Mouse (Mus musculus) midbrain, embryonic 13.5 days (tissue): Measurements from ENCODE around the gene Nos1ap. TPM values are rescaled to one million over a fixed set of nuclear protein-coding genes. Genes with fewer than 3 reads are reported as not detected.

Source experiments
- ATAC-seq: fragments of 200-750 bp; cut with Nextera tagmentation; 2 replicates; pipeline ENCODE4 v1.8.0; 2017; ENCODE audit warnings: mild to moderate bottlenecking, moderate TSS enrichment, moderate library complexity
- H3K27ac ChIP-seq: fragments of 300-500 bp; sonication (generic); 2 replicates; pipeline ENCODE4 v1.5.1; 2015; ENCODE audit warnings: inconsistent platforms, mild to moderate bottlenecking, moderate library complexity
- H3K27me3 ChIP-seq: fragments of 300-500 bp; sonication (generic); 2 replicates; pipeline ENCODE4 v1.6.1; 2015; ENCODE audit warnings: mild to moderate bottlenecking, inconsistent platforms
- H3K36me3 ChIP-seq: fragments of 300-500 bp; sonication (generic); 2 replicates; pipeline ENCODE4 v1.6.1; 2015; ENCODE audit warnings: mild to moderate bottlenecking, inconsistent platforms
- H3K4me1 ChIP-seq: fragments of 300-500 bp; sonication (generic); replicated peaks from 2 replicates; pipeline ENCODE4 v1.6.1; 2015; ENCODE audit warnings: inconsistent platforms
- H3K4me2 ChIP-seq: fragments of 300-500 bp; sonication (generic); replicated peaks from 2 replicates; pipeline ENCODE4 v1.6.1; 2015; ENCODE audit warnings: moderate library complexity, mild to moderate bottlenecking, inconsistent platforms
- H3K4me3 ChIP-seq: fragments of 300-500 bp; sonication (generic); replicated peaks from 2 replicates; pipeline ENCODE4 v1.5.1; 2015; ENCODE audit warnings: mild to moderate bottlenecking, inconsistent platforms
- H3K9ac ChIP-seq: fragments of 300-500 bp; sonication (generic); replicated peaks from 2 replicates; pipeline ENCODE4 v1.6.1; 2015; ENCODE audit warnings: mild to moderate bottlenecking, inconsistent platforms
- H3K9me3 ChIP-seq: fragments of 300-500 bp; sonication (generic); 2 replicates; pipeline ENCODE4 v1.6.1; 2016; ENCODE audit warnings: mild to moderate bottlenecking, inconsistent platforms
- WGBS: fragments of 180-500 bp; shearing (Covaris S2); methylation state at CpG from one replicate; pipeline ENCODE4 v1.1.7; 2015; 5-methylcytosine and 5-hydroxymethylcytosine counted together
- polyA plus RNA-seq: library from polyadenylated mRNA; unstranded; fragments of >200 nt; fragmentation: Nextera tagmentation; extraction: Ambion mirVana; gene quantifications from 2 replicates; pipeline ENCODE4 v1.2.1, GENCODE M21; 2015

Gene Nos1ap
- polyA plus RNA-seq, 1 experiment from 2014 or later, result 17.2 TPM

GRCm38 (mm10) chr1:170419961-170420360 is 169.7 kb downstream of the Nos1ap start:
- Histone ChIP-seq H3K27me3 (peaks cover 35% of the 10 kb centered on the region; the same call in 1 of the 2 replicates), H3K4me3 (no peak overlapping the region), H3K9ac (no peak overlapping the region), H3K27ac (no peak overlapping the region), H3K4me1 (peaks cover 34% of the 10 kb centered on the region), H3K4me2 (no peak overlapping the region), H3K36me3 (no peaks in the 10 kb centered on the region), H3K9me3 (no peaks in the 10 kb centered on the region)
- ATAC-seq, result no peak
- 81% methylated on average over 3 of the region's 3 CpGs for WGBS

- WGBS, result 62% methylated on average over 1 of the region's 1 CpGs
Measured at GRCm38 (mm10) chr1:170418131-170418530, 171.5 kb downstream of the Nos1ap start.

GRCm38 (mm10) chr1:170416967-170417366 is 172.7 kb downstream of the Nos1ap start:
- 66% methylated on average over 2 of the region's 2 CpGs for WGBS
- H3K9me3 ChIP-seq, result no peaks in the 10 kb centered on the region
- H3K4me3 ChIP-seq, result no peak overlapping the region
- H3K4me1 ChIP-seq, result peaks cover 15% of the 10 kb centered on the region
- no peaks in the 10 kb centered on the region for H3K36me3 ChIP-seq
- H3K4me2 ChIP-seq, result no peak overlapping the region
- peaks cover 30% of the 10 kb centered on the region for H3K27me3 ChIP-seq
- no peak for ATAC-seq
- no peak overlapping the region for H3K27ac ChIP-seq
- no peak overlapping the region for H3K9ac ChIP-seq

More at GRCm38 (mm10) chr1:170418131-170418530, 171.5 kb downstream of the Nos1ap start:
- no peaks in the 10 kb centered on the region for H3K36me3 ChIP-seq
- H3K4me3 ChIP-seq, result no peak overlapping the region
- H3K9me3 ChIP-seq, result no peaks in the 10 kb centered on the region
- H3K9ac ChIP-seq, result no peak overlapping the region
- no peak for ATAC-seq
- no peak overlapping the region for H3K27ac ChIP-seq
- H3K4me1 ChIP-seq, result peaks cover 18% of the 10 kb centered on the region
- peaks cover 37% of the 10 kb centered on the region; the same call in 1 of the 2 replicates for H3K27me3 ChIP-seq
- H3K4me2 ChIP-seq, result no peak overlapping the region

- no peak overlapping the region for H3K27ac ChIP-seq
- H3K9ac ChIP-seq, result no peak overlapping the region
Measured at GRCm38 (mm10) chr1:170416206-170416605, 173.5 kb downstream of the Nos1ap start.

GRCm38 (mm10) chr1:170415395-170415794 is 174.3 kb downstream of the Nos1ap start:
- no peak for ATAC-seq
- Histone ChIP-seq H3K4me1 (peaks cover 15% of the 10 kb centered on the region), H3K36me3 (no peaks in the 10 kb centered on the region), H3K9ac (no peak overlapping the region), H3K4me2 (no peak overlapping the region), H3K27me3 (peaks cover 16% of the 10 kb centered on the region), H3K9me3 (no peaks in the 10 kb centered on the region), H3K27ac (no peak overlapping the region), H3K4me3 (no peak overlapping the region)
- WGBS, result 29% methylated on average over 3 of the region's 3 CpGs

More at GRCm38 (mm10) chr1:170416206-170416605, 173.5 kb downstream of the Nos1ap start:
- Histone ChIP-seq H3K27me3 (peaks cover 23% of the 10 kb centered on the region), H3K4me2 (no peak overlapping the region), H3K4me1 (peaks cover 15% of the 10 kb centered on the region), H3K4me3 (no peak overlapping the region), H3K36me3 (no peaks in the 10 kb centered on the region), H3K9me3 (no peaks in the 10 kb centered on the region)
- no peak for ATAC-seq
- WGBS, result 29% methylated on average over 6 of the region's 6 CpGs

GRCm38 (mm10) chr1:170410402-170411191 is 179.1 kb downstream of the Nos1ap start:
- H3K4me2 ChIP-seq, result no peak overlapping the region
- no peak overlapping the region for H3K27ac ChIP-seq
- H3K4me3 ChIP-seq, result no peak overlapping the region
- H3K4me1 ChIP-seq, result peaks cover 17% of the 10 kb centered on the region
- WGBS, result 86% methylated on average over 8 of the region's 8 CpGs
- H3K27me3 ChIP-seq, result peaks cover 2% of the 10 kb centered on the region
- ATAC-seq, result peak; percentile 37; the same call in 1 of the 2 replicates
- no peaks in the 10 kb centered on the region for H3K36me3 ChIP-seq
- H3K9ac ChIP-seq, result no peak overlapping the region
- no peaks in the 10 kb centered on the region for H3K9me3 ChIP-seq

- Histone ChIP-seq H3K4me2 (no peak overlapping the region), H3K4me3 (no peak overlapping the region), H3K27me3 (peaks cover 2% of the 10 kb centered on the region), H3K9ac (no peak overlapping the region), H3K4me1 (peaks cover 11% of the 10 kb centered on the region), H3K36me3 (no peaks in the 10 kb centered on the region), H3K27ac (no peak overlapping the region; the same call in 1 of the 2 replicates), H3K9me3 (no peaks in the 10 kb centered on the region)
- 28% methylated on average over 4 of the region's 4 CpGs for WGBS
- ATAC-seq, result peak; percentile 58; the same call in 1 of the 2 replicates
Measured at GRCm38 (mm10) chr1:170409091-170409490, 180.6 kb downstream of the Nos1ap start.

- WGBS, result 83% methylated on average over 8 of the region's 8 CpGs
- ATAC-seq, result no peak
- Histone ChIP-seq H3K4me1 (peaks cover 12% of the 10 kb centered on the region), H3K9me3 (no peaks in the 10 kb centered on the region), H3K9ac (no peak overlapping the region), H3K27ac (no peak overlapping the region), H3K27me3 (no peaks in the 10 kb centered on the region), H3K36me3 (no peaks in the 10 kb centered on the region), H3K4me2 (no peak overlapping the region), H3K4me3 (no peak overlapping the region)
Measured at GRCm38 (mm10) chr1:170406921-170407320, 182.7 kb downstream of the Nos1ap start.

GRCm38 (mm10) chr1:170405152-170405551 is 184.5 kb downstream of the Nos1ap start:
- Histone ChIP-seq H3K36me3 (no peaks in the 10 kb centered on the region), H3K4me2 (no peak overlapping the region), H3K27me3 (no peaks in the 10 kb centered on the region), H3K4me3 (no peak overlapping the region), H3K4me1 (peaks cover 14% of the 10 kb centered on the region), H3K9me3 (no peaks in the 10 kb centered on the region), H3K27ac (no peak overlapping the region), H3K9ac (no peak overlapping the region)
- 87% methylated on average over 2 of the region's 2 CpGs for WGBS
- ATAC-seq, result no peak

GRCm38 (mm10) chr1:170402682-170403081 is 187.0 kb downstream of the Nos1ap start:
- Histone ChIP-seq H3K9me3 (no peaks in the 10 kb centered on the region), H3K4me3 (no peak overlapping the region), H3K36me3 (no peaks in the 10 kb centered on the region), H3K4me1 (0 out of 2 replicates have a peak, but pooled peaks cover 3% of the 10 kb centered on the region), H3K27ac (no peak overlapping the region), H3K9ac (no peak overlapping the region), H3K4me2 (no peak overlapping the region), H3K27me3 (no peaks in the 10 kb centered on the region)
- WGBS, result 80% methylated on average over 4 of the region's 4 CpGs
- no peak for ATAC-seq

GRCm38 (mm10) chr1:170398866-170399265 is 190.8 kb downstream of the Nos1ap start:
- no peaks in the 10 kb centered on the region for H3K36me3 ChIP-seq
- H3K9ac ChIP-seq, result no peak overlapping the region
- H3K27me3 ChIP-seq, result no peaks in the 10 kb centered on the region
- no peak overlapping the region for H3K27ac ChIP-seq
- 0 out of 2 replicates have a peak, but pooled peaks cover 3% of the 10 kb centered on the region for H3K4me1 ChIP-seq
- no peaks in the 10 kb centered on the region for H3K9me3 ChIP-seq
- no peak overlapping the region for H3K4me3 ChIP-seq
- H3K4me2 ChIP-seq, result no peak overlapping the region
- no peak for ATAC-seq
- WGBS, result 98% methylated on average over 4 of the region's 4 CpGs

- Histone ChIP-seq H3K4me2 (no peak overlapping the region), H3K27me3 (no peaks in the 10 kb centered on the region)
- 97% methylated on average over 2 of the region's 2 CpGs for WGBS
Measured at GRCm38 (mm10) chr1:170395101-170395500, 194.6 kb downstream of the Nos1ap start.

More at GRCm38 (mm10) chr1:170395101-170395500, 194.6 kb downstream of the Nos1ap start:
- no peak for ATAC-seq
- H3K9me3 ChIP-seq, result no peaks in the 10 kb centered on the region
- H3K27ac ChIP-seq, result no peak overlapping the region
- no peak overlapping the region for H3K4me3 ChIP-seq
- no peaks in the 10 kb centered on the region for H3K4me1 ChIP-seq
- no peak overlapping the region for H3K9ac ChIP-seq
- H3K36me3 ChIP-seq, result no peaks in the 10 kb centered on the region
